ENCODE assay signal across 8 mouse cellular contexts in genomic region chr14:50976674-50977073, GRCm38 (mm10). TPM values are rescaled to one million over a fixed set of nuclear protein-coding genes. Genes with fewer than 3 reads are reported as not detected.
A peak's percentile ranks its signal among the peaks of the same experiment; 100 is the strongest.
DNase-seq lines count a peak whose midpoint lies in the region; ATAC-seq and TF ChIP-seq lines count a peak whose summit lies in the region.
"Had no signal": no experiment of that assay in that cellular context is flagged by ENCODE, and none has a peak within 500 bp of the region (broad histone marks: within the 10 kb centered on the region; RNA-seq: fewer than 3 reads in every experiment).

No protein-coding gene starts in this region.

- no peaks in the 10 kb centered on the region for H3K9me3 ChIP-seq in liver, postnatal 0 days (ENCODE audit: low read length)
- no peaks in the 10 kb centered on the region for H3K9me3 ChIP-seq in embryonic facial prominence, embryonic 14.5 days (ENCODE audit: control insufficient read depth, low read length)
- no peaks in the 10 kb centered on the region for H3K9me3 ChIP-seq in hindbrain, postnatal 0 days (ENCODE audit: low read length)
- no peaks in the 10 kb centered on the region for H3K9me3 ChIP-seq in neural tube, embryonic 13.5 days

- 25% methylated on average over 9 of the region's 9 CpGs for WGBS in liver, postnatal 0 days (ENCODE audit: insufficient replicate concordance)
- WGBS in embryonic facial prominence, embryonic 14.5 days, result 14% methylated on average over 9 of the region's 9 CpGs
- 14% methylated on average over 9 of the region's 9 CpGs for WGBS in hindbrain, postnatal 0 days
- WGBS in neural tube, embryonic 13.5 days, result 20% methylated on average over 9 of the region's 9 CpGs

- no peak for TF ChIP-seq EP300 in liver, postnatal 0 days (IDR thresholded peaks at IDR 0.05; ENCODE audit: low read depth)

- no peaks in the 10 kb centered on the region for H3K27me3 ChIP-seq in liver, postnatal 0 days (ENCODE audit: insufficient read depth, low read length)
- H3K27me3 ChIP-seq in embryonic facial prominence, embryonic 14.5 days (replicated peaks; ENCODE audit: control insufficient read depth, insufficient read depth, low read length), result no peaks in the 10 kb centered on the region
- no peaks in the 10 kb centered on the region for H3K27me3 ChIP-seq in hindbrain, postnatal 0 days (ENCODE audit: insufficient read depth, low read length)
- H3K27me3 ChIP-seq in neural tube, embryonic 13.5 days, result no peaks in the 10 kb centered on the region
- H3K27me3 ChIP-seq: Patski had no signal

- peaks cover 9% of the 10 kb centered on the region for H3K4me1 ChIP-seq in liver, postnatal 0 days (ENCODE audit: insufficient read depth)
- H3K4me1 ChIP-seq in embryonic facial prominence, embryonic 14.5 days (ENCODE audit: control insufficient read depth, insufficient read depth, low read length), result no peaks in the 10 kb centered on the region
- H3K4me1 ChIP-seq in hindbrain, postnatal 0 days (ENCODE audit: insufficient read depth, low read length), result no peaks in the 10 kb centered on the region
- H3K4me1 ChIP-seq in neural tube, embryonic 13.5 days (replicated peaks), result peaks cover 7% of the 10 kb centered on the region; the same call in 1 of the 2 replicates

- no peaks in the 10 kb centered on the region for H3K36me3 ChIP-seq in liver, postnatal 0 days (replicated peaks; ENCODE audit: insufficient read depth, low read length)
- no peaks in the 10 kb centered on the region for H3K36me3 ChIP-seq in embryonic facial prominence, embryonic 14.5 days (ENCODE audit: control insufficient read depth, insufficient read depth, low read length)
- H3K36me3 ChIP-seq in hindbrain, postnatal 0 days (ENCODE audit: insufficient read depth, low read length), result no peaks in the 10 kb centered on the region
- no peaks in the 10 kb centered on the region for H3K36me3 ChIP-seq in neural tube, embryonic 13.5 days

- no peak overlapping the region for H3K9ac ChIP-seq in liver, postnatal 0 days (replicated peaks)
- 0 out of 2 replicates have a peak overlapping the region, but pooled peaks have one; percentile 34 for H3K9ac ChIP-seq in embryonic facial prominence, embryonic 14.5 days (ENCODE audit: low read depth, low read length)
- H3K9ac ChIP-seq in hindbrain, postnatal 0 days (replicated peaks; ENCODE audit: low read length), result no peak overlapping the region
- no peak overlapping the region for H3K9ac ChIP-seq in neural tube, embryonic 13.5 days

- H3K27ac ChIP-seq in liver, postnatal 0 days (ENCODE audit: low read depth), result no peak overlapping the region
- no peak overlapping the region for H3K27ac ChIP-seq in embryonic facial prominence, embryonic 14.5 days (replicated peaks; ENCODE audit: low read depth, low read length)
- no peak overlapping the region for H3K27ac ChIP-seq in hindbrain, postnatal 0 days
- H3K27ac ChIP-seq in neural tube, embryonic 13.5 days (replicated peaks), result no peak overlapping the region

- TF ChIP-seq CTCF in liver, postnatal 0 days (IDR thresholded peaks at IDR 0.05; ENCODE audit: low read depth), result peak; percentile 25
- TF ChIP-seq CTCF in hindbrain, postnatal 0 days (IDR thresholded peaks at IDR 0.05; ENCODE audit: low read depth), result 0 out of 2 replicates have a peak, but pooled peaks have one; percentile 19

- H3K4me2 ChIP-seq in liver, postnatal 0 days (ENCODE audit: low read depth, low read length), result no peak overlapping the region
- H3K4me2 ChIP-seq in embryonic facial prominence, embryonic 14.5 days (ENCODE audit: low read depth, low read length), result peak overlapping the region; percentile 35
- 0 out of 2 replicates have a peak overlapping the region, but pooled peaks have one; percentile 1 for H3K4me2 ChIP-seq in hindbrain, postnatal 0 days (ENCODE audit: low read depth, low read length)
- peak overlapping the region; percentile 17; the same call in 1 of the 2 replicates for H3K4me2 ChIP-seq in neural tube, embryonic 13.5 days

- no peak for ATAC-seq in liver, postnatal 0 days
- ATAC-seq in embryonic facial prominence, embryonic 14.5 days (ENCODE audit: low read depth), result no peak
- peak; percentile 49; the same call in 1 of the 2 replicates for ATAC-seq in hindbrain, postnatal 0 days
- ATAC-seq in neural tube, embryonic 13.5 days (ENCODE audit: low read depth), result no peak
- ATAC-seq: Patski had no signal

- DNase-seq in liver, postnatal 0 days, result no peak
- no peak for DNase-seq in liver
- DNase-seq in embryonic facial prominence, embryonic 14.5 days (ENCODE audit: low spot score), result peak; percentile 67
- peak; percentile 18 for DNase-seq in hindbrain, postnatal 0 days (ENCODE audit: low spot score)
- no peak for DNase-seq in right cerebral cortex, postnatal 25 days
- DNase-seq in cerebellum, postnatal 14 days, result no peak

- H3K4me3 ChIP-seq in liver, postnatal 0 days (ENCODE audit: low read depth, low read length), result no peak overlapping the region
- peak overlapping the region; percentile 6; the same call in 1 of the 2 replicates for H3K4me3 ChIP-seq in embryonic facial prominence, embryonic 14.5 days (ENCODE audit: low read depth, low read length)
- H3K4me3 ChIP-seq in hindbrain, postnatal 0 days (ENCODE audit: low read length), result no peak overlapping the region
- H3K4me3 ChIP-seq in neural tube, embryonic 13.5 days, result no peak overlapping the region

RNA-seq across cellular contexts. Expression of gene Pnp2, which starts 20.9 kb away (rescaled TPM):
- 7.1 and 7.3 TPM in 2 replicates for polyA plus RNA-seq in liver, postnatal 0 days (2015; fragmentation: Nextera tagmentation; extraction: Ambion mirVana)
- 0.45 and 0.73 TPM in 2 replicates for polyA plus RNA-seq in embryonic facial prominence, embryonic 14.5 days (2014; fragmentation: Nextera tagmentation; extraction: Ambion mirVana)
- total RNA-seq in hindbrain, postnatal 0 days (2014; rRNA removed), result 1.2 TPM in 1 of 2 replicates, not detected in the other
- 1.2 and 1.3 TPM in 2 replicates for polyA plus RNA-seq in hindbrain, postnatal 0 days (2015; fragmentation: Nextera tagmentation; extraction: Ambion mirVana)
- not detected in 2 replicates for polyA plus RNA-seq in neural tube, embryonic 13.5 days (2015; fragmentation: Nextera tagmentation; extraction: Ambion mirVana)

RNA-seq across cellular contexts. Expression of gene Rnase10, which starts 30.9 kb away (rescaled TPM):
- polyA plus RNA-seq in liver, postnatal 0 days (2015; fragmentation: Nextera tagmentation; extraction: Ambion mirVana), result not detected in 2 replicates
- 0.29 and 0.48 TPM in 2 replicates for polyA plus RNA-seq in embryonic facial prominence, embryonic 14.5 days (2014; fragmentation: Nextera tagmentation; extraction: Ambion mirVana)
- total RNA-seq in hindbrain, postnatal 0 days (2014; rRNA removed), result 0.21 TPM in 1 of 2 replicates, not detected in the other
- not detected in 2 replicates for polyA plus RNA-seq in hindbrain, postnatal 0 days (2015; fragmentation: Nextera tagmentation; extraction: Ambion mirVana)
- polyA plus RNA-seq in neural tube, embryonic 13.5 days (2015; fragmentation: Nextera tagmentation; extraction: Ambion mirVana), result not detected in 2 replicates
- polyA plus RNA-seq: Patski had no signal

RNA-seq across cellular contexts. Expression of gene Gm49342, which starts 32.4 kb away (rescaled TPM):
- polyA plus RNA-seq in liver, postnatal 0 days (2015; fragmentation: Nextera tagmentation; extraction: Ambion mirVana), result not detected in 2 replicates
- polyA plus RNA-seq in embryonic facial prominence, embryonic 14.5 days (2014; fragmentation: Nextera tagmentation; extraction: Ambion mirVana), result not detected in 2 replicates
- total RNA-seq in hindbrain, postnatal 0 days (2014; rRNA removed), result 0.47 and 16.3 TPM in 2 replicates
- polyA plus RNA-seq in hindbrain, postnatal 0 days (2015; fragmentation: Nextera tagmentation; extraction: Ambion mirVana), result not detected in 2 replicates
- 2.7 TPM in 1 of 2 replicates, not detected in the other for polyA plus RNA-seq in neural tube, embryonic 13.5 days (2015; fragmentation: Nextera tagmentation; extraction: Ambion mirVana)

RNA-seq across cellular contexts. Expression of gene Pnp, which starts 45.8 kb away (rescaled TPM):
- polyA plus RNA-seq in liver, postnatal 0 days (2015; fragmentation: Nextera tagmentation; extraction: Ambion mirVana), result 66.4 and 70.4 TPM in 2 replicates
- 51.5 and 51.7 TPM in 2 replicates for polyA plus RNA-seq in embryonic facial prominence, embryonic 14.5 days (2014; fragmentation: Nextera tagmentation; extraction: Ambion mirVana)
- total RNA-seq in hindbrain, postnatal 0 days (2014; rRNA removed), result 16.7 and 19.1 TPM in 2 replicates
- 17.5 and 18.2 TPM in 2 replicates for polyA plus RNA-seq in hindbrain, postnatal 0 days (2015; fragmentation: Nextera tagmentation; extraction: Ambion mirVana)
- polyA plus RNA-seq in neural tube, embryonic 13.5 days (2015; fragmentation: Nextera tagmentation; extraction: Ambion mirVana), result 25.8 and 27.4 TPM in 2 replicates

RNA-seq across cellular contexts. Expression of gene Pip4p1, which starts 46.0 kb away (rescaled TPM):
- polyA plus RNA-seq in liver, postnatal 0 days (2015; fragmentation: Nextera tagmentation; extraction: Ambion mirVana), result 23.6 and 24.2 TPM in 2 replicates
- polyA plus RNA-seq in embryonic facial prominence, embryonic 14.5 days (2014; fragmentation: Nextera tagmentation; extraction: Ambion mirVana), result 42.0 and 54.8 TPM in 2 replicates
- 53.3 and 69.1 TPM in 2 replicates for total RNA-seq in hindbrain, postnatal 0 days (2014; rRNA removed)
- polyA plus RNA-seq in hindbrain, postnatal 0 days (2015; fragmentation: Nextera tagmentation; extraction: Ambion mirVana), result 102 and 103 TPM in 2 replicates
- polyA plus RNA-seq in neural tube, embryonic 13.5 days (2015; fragmentation: Nextera tagmentation; extraction: Ambion mirVana), result 90.2 and 103 TPM in 2 replicates

Comparison
In these comparisons a context has a peak if more than half of its experiments do, and no peak if none do; other contexts are left out.
1. DNase-seq: peak in embryonic facial prominence, embryonic 14.5 days (single experiment) and hindbrain, postnatal 0 days (single experiment); none in liver, postnatal 0 days (single experiment), liver (single experiment), right cerebral cortex, postnatal 25 days (single experiment) and cerebellum, postnatal 14 days (0 of 2).